Mouse (Mus musculus) lung, embryonic 14.5 days (tissue): ENCODE measurements around the gene Plekhh2. TPM values are rescaled to one million over a fixed set of nuclear protein-coding genes. Genes with fewer than 3 reads are reported as not detected.

Experiments used
- ATAC-seq: fragments of 200-750 bp; cut with Nextera tagmentation; 2 replicates; pipeline ENCODE4 v1.8.0; 2017; ENCODE audit warnings: mild to moderate bottlenecking, moderate TSS enrichment, moderate library complexity; ENCODE audit not compliant: insufficient read depth
- DNase-seq: peaks from one replicate; pipeline ENCODE4 v3.0.0-alpha.2; 2015
- H3K27ac ChIP-seq: fragments of 300-500 bp; sonication (generic); 2 replicates; pipeline ENCODE4 v1.5.1; 2014; ENCODE audit warnings: low read depth, mild to moderate bottlenecking, moderate library complexity
- H3K27me3 ChIP-seq: fragments of 300-500 bp; sonication (generic); 2 replicates; pipeline ENCODE4 v1.6.1; 2014; ENCODE audit warnings: low read length, control low read depth; ENCODE audit not compliant: insufficient read depth
- H3K36me3 ChIP-seq: fragments of 300-500 bp; sonication (generic); 2 replicates; pipeline ENCODE4 v1.6.1; 2014; ENCODE audit warnings: control low read depth; ENCODE audit not compliant: insufficient read depth
- H3K4me1 ChIP-seq: fragments of 300-500 bp; sonication (generic); 2 replicates; pipeline ENCODE4 v1.6.1; 2014; ENCODE audit warnings: antibody characterized with exemption, control low read depth; ENCODE audit not compliant: insufficient read depth
- H3K4me2 ChIP-seq: fragments of 300-500 bp; sonication (generic); 2 replicates; pipeline ENCODE4 v1.6.1; 2014; ENCODE audit warnings: mild to moderate bottlenecking
- H3K4me3 ChIP-seq: fragments of 300-500 bp; sonication (generic); 2 replicates; pipeline ENCODE4 v1.5.1; 2014; ENCODE audit warnings: low read depth, low read length
- H3K9ac ChIP-seq: fragments of 300-500 bp; sonication (generic); 2 replicates; pipeline ENCODE4 v1.6.1; 2014
- H3K9me3 ChIP-seq: fragments of 300-500 bp; sonication (generic); 2 replicates; pipeline ENCODE4 v1.6.1; 2016; ENCODE audit warnings: low read depth, low read length, control low read depth
- CTCF ChIP-seq: IDR thresholded peaks from 2 replicates; pipeline ENCODE4 v1.5.1; 2016; ENCODE audit warnings: antibody characterized with exemption, low read depth
- WGBS: fragments of 180-500 bp; shearing (Covaris S2); extraction: QIAGEN DNeasy Blood & Tissue Kit; methylation state at CpG from one replicate; pipeline ENCODE4 v1.1.7; 2014; 5-methylcytosine and 5-hydroxymethylcytosine counted together
- polyA plus RNA-seq: library from polyadenylated mRNA; unstranded; fragments of >200 nt; fragmentation: Nextera tagmentation; extraction: Ambion mirVana; gene quantifications from 2 replicates; pipeline ENCODE4 v1.2.1, GENCODE M21; 2014

Gene Plekhh2
- polyA plus RNA-seq, 1 experiment from 2014 or later = 11.1 TPM

DNA sequence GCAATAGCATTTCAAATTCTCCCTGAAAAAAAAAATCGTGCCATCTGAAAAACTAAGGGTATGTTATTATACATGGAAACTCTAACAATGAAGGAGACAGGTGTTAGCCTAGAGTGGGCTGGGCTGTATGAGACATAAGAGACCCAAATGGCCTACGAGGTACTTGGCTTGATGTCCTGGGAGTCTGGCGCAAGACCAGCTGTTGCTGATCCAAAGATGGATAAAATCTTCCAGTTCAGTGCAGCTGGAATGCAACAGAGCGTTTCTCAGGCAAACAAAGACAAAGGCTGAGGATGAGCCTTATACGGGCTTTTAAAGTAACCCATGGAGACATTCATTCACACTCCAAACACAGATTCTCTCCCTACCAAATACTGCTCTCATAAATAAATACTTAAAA lies 13.1 kb upstream of the Plekhh2 start:
- H3K4me1 ChIP-seq = no peaks in the 10 kb centered on the region
- H3K9me3 ChIP-seq = no peaks in the 10 kb centered on the region
- H3K27me3 ChIP-seq = no peaks in the 10 kb centered on the region
- no peaks in the 10 kb centered on the region for H3K36me3 ChIP-seq
- ATAC-seq (peak; percentile 38; the same call in 1 of the 2 replicates), DNase-seq (peak; percentile 71)
- H3K4me2 ChIP-seq = no peak overlapping the region
- 43% methylated on average over 5 of the region's 5 CpGs for WGBS
- TF ChIP-seq CTCF = no peak
- no peak overlapping the region for H3K9ac ChIP-seq
- no peak overlapping the region for H3K4me3 ChIP-seq
- no peak overlapping the region; the same call in 1 of the 2 replicates for H3K27ac ChIP-seq

DNA sequence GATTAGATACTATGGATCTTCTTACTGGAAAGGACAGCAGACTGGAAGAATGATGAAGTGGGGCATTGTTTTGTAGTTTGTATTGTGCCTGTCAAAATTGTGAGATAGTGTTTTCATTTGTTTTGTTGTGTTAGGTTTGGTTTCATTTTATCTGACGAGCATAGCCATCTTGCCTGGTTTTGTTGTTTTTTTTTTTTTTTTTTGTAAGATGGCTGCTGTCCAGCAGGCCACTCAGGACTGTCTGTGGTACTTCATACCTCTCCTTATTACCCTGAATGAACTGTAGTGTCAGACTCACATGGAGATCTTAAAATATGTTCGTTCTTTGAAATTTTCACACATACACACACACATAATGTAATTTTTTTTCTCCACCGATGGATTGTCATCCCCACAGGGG lies 9.4 kb upstream of the Plekhh2 start:
- no peaks in the 10 kb centered on the region for H3K4me1 ChIP-seq

DNA sequence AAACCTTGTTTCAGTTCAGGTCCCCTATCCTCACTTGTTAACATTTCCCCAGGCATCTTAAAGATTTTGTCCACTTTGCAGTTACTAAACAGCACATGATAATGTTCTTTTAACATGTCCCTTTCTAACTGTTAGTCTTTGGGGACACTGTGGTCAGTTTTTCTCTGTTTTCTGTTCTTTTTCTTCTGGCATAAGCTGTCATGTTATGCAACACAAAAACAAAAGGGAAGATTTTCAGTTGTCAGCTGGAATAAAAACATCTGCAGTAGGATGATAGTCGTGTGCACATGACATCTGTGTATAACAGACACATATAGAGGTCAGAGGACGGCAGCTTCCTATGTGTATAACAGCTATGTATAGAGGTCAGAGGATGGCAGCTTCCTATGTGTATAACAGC lies 5.8 kb upstream of the Plekhh2 start:
- ATAC-seq (no peak), DNase-seq (no peak)
- Histone ChIP-seq H3K9me3 (no peaks in the 10 kb centered on the region), H3K27ac (no peak overlapping the region), H3K4me3 (no peak overlapping the region), H3K36me3 (no peaks in the 10 kb centered on the region), H3K9ac (no peak overlapping the region), H3K4me2 (no peak overlapping the region), H3K27me3 (no peaks in the 10 kb centered on the region), H3K4me1 (peaks cover 11% of the 10 kb centered on the region; the same call in 1 of the 2 replicates)
- WGBS = 25% methylated on average over 2 of the region's 2 CpGs
- TF ChIP-seq CTCF = no peak

More for the DNA sequence above, 9.4 kb upstream of the Plekhh2 start:
- Histone ChIP-seq H3K9ac (no peak overlapping the region), H3K9me3 (no peaks in the 10 kb centered on the region), H3K4me3 (no peak overlapping the region), H3K27me3 (no peaks in the 10 kb centered on the region), H3K36me3 (no peaks in the 10 kb centered on the region), H3K4me2 (no peak overlapping the region), H3K27ac (no peak overlapping the region)
- DNase-seq (no peak), ATAC-seq (no peak)
- TF ChIP-seq CTCF = no peak
- 53% methylated on average over 3 of the region's 3 CpGs for WGBS

DNA sequence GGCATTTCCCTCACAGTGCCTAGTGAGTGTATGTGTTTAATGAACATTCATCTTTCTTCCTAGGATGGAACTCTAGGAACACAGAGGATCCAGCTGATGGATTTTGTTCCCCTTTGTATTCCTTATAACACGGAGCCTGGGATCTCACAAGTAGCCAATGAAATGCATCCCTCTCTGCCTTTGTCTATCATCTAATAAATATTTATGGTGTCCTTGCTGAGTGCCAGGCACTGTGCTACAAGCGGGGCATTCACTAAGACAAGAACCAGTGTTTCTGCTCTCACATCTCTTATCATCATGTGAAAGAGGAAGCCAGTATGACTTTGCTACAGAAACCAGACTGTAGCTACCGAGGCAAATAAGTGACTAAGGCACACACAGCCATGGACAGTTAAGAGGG lies 3.0 kb upstream of the Plekhh2 start:
- no peaks in the 10 kb centered on the region for H3K36me3 ChIP-seq
- H3K4me1 ChIP-seq = peaks cover 15% of the 10 kb centered on the region; the same call in 1 of the 2 replicates
- H3K27me3 ChIP-seq = no peaks in the 10 kb centered on the region
- no peak for TF ChIP-seq CTCF
- no peak overlapping the region for H3K4me2 ChIP-seq
- 52% methylated on average over 3 of the region's 3 CpGs for WGBS
- no peak for DNase-seq
- H3K4me3 ChIP-seq = no peak overlapping the region
- H3K9me3 ChIP-seq = no peaks in the 10 kb centered on the region
- H3K9ac ChIP-seq = no peak overlapping the region
- no peak for ATAC-seq
- H3K27ac ChIP-seq = no peak overlapping the region

DNA sequence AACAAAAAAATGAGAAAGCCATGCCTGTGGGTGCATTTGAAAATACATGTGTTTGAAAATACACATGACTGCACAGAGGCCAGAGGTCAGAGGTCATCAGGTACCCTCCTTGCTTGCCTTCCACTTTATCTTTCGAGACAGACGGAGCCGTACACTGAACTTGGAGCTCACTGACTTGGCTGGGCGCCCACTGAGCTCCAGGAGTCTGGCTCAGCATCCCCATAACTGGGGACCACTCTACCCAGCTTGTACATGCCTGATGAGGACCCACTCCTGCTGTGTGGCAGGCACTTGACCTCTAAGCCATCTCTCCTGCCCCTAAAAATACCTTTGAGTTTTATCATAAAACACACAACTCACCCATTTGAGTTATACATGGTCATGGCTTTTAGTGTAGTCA lies 2.5 kb upstream of the Plekhh2 start:
- Histone ChIP-seq H3K4me2 (no peak overlapping the region), H3K9ac (no peak overlapping the region), H3K9me3 (no peaks in the 10 kb centered on the region), H3K27ac (peak overlapping the region; percentile 66; the same call in 1 of the 2 replicates), H3K27me3 (no peaks in the 10 kb centered on the region), H3K4me1 (peaks cover 15% of the 10 kb centered on the region; the same call in 1 of the 2 replicates), H3K4me3 (no peak overlapping the region), H3K36me3 (no peaks in the 10 kb centered on the region)
- no peak for TF ChIP-seq CTCF
- WGBS = 51% methylated on average over 4 of the region's 4 CpGs
- ATAC-seq (no peak), DNase-seq (no peak)

DNA sequence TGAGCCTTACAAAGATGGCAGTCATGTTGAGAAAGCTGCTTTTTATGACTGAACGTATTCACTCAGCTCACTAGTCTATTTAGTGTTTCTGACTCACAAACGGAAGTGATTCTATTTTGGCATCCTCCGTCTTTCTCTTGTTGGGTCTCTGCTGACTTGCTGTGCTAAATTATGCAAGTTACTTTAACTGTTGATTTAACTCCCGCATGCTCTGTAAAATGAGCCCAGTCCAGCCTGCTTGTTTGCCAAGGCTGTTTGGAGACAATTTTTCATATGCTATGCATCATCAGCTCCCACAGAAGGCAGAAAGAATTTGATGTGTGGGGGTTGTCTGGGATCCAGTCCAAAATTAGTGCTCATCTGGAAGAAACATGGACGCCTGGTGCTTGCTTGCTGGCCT lies 1.3 kb upstream of the Plekhh2 start:
- Histone ChIP-seq H3K9me3 (no peaks in the 10 kb centered on the region), H3K36me3 (no peaks in the 10 kb centered on the region), H3K4me1 (peaks cover 15% of the 10 kb centered on the region; the same call in 1 of the 2 replicates), H3K4me2 (no peak overlapping the region; the same call in 1 of the 2 replicates), H3K27me3 (no peaks in the 10 kb centered on the region), H3K4me3 (no peak overlapping the region), H3K27ac (peak overlapping the region; percentile 66), H3K9ac (no peak overlapping the region)
- DNase-seq (peak; percentile 91), ATAC-seq (peak; percentile 64)
- 17% methylated on average over 5 of the region's 5 CpGs for WGBS
- TF ChIP-seq CTCF = no peak

DNA sequence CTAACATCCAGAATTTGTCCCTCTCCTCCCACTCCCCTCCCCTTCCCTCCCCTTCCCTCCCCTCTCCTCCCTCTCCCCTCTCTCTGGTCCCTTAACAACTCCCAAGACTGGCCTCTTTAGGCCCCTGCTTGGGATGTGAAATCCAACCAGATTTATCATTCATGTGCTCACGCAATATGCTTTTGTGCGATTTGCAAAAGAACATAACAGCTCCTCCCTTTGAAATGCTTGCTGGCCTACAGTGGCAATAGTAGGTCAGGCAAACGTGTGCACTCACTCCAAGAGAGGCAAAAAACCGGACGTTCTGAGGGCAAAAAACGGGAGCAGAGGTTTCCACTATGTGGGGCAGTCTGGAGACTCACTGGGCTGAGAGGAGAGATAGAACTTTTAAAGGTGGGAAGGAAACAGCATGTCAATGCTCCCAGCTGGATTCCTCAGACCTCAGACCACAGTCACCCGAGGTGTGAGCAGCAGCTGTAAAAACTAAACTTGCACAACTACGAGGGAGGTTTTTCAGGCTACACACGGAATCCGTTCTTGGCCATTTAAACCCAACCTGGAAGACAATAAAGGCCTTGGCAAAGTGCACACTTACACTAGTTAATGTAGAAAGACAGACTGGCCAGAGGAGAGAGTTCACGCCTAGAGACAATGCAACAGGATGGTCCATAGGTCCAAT lies 595 bp upstream of the Plekhh2 start:
- Histone ChIP-seq H3K27me3 (no peaks in the 10 kb centered on the region), H3K4me2 (peak overlapping the region; percentile 64), H3K4me1 (peaks cover 15% of the 10 kb centered on the region; the same call in 1 of the 2 replicates), H3K36me3 (no peaks in the 10 kb centered on the region), H3K9ac (peak overlapping the region; percentile 87; the same call in 1 of the 2 replicates), H3K27ac (peak overlapping the region; percentile 66), H3K4me3 (peak overlapping the region; percentile 84), H3K9me3 (no peaks in the 10 kb centered on the region)
- peak; percentile 9; the same call in 1 of the 2 replicates for ATAC-seq
- TF ChIP-seq CTCF = no peak
- DNase-seq = peak; percentile 52
- 14% methylated on average over 11 of the region's 11 CpGs for WGBS
